Mouse (Mus musculus) G1E (cell line): Measurements from ENCODE around the gene Gcgr. TPM values are rescaled to one million over a fixed set of nuclear protein-coding genes. Genes with fewer than 3 reads are reported as not detected.
A peak's percentile ranks its signal among the peaks of the same experiment; 100 is the strongest.

Source experiments
- ATAC-seq: 2 replicates; pipeline ENCODE4 v1.8.0; 2016; ENCODE audit warnings: mild to moderate bottlenecking; ENCODE audit not compliant: insufficient number of reproducible peaks, poor library complexity, low FRiP score, severe bottlenecking; ENCODE audit errors: extremely low read depth
- DNase-seq: peaks from one replicate; pipeline ENCODE4 v3.0.0; 2012; ENCODE audit warnings: low spot score
- H3K27me3 ChIP-seq: 2 replicates; pipeline ENCODE4 v1.6.1; 2012; ENCODE audit warnings: mild to moderate bottlenecking, low read length, inconsistent platforms; ENCODE audit not compliant: insufficient read depth
- H3K36me3 ChIP-seq: replicated peaks from 2 replicates; pipeline ENCODE3; 2012; ENCODE audit warnings: mild to moderate bottlenecking, inconsistent platforms
- H3K4me1 ChIP-seq: 2 replicates; pipeline ENCODE4 v1.6.1; 2012; ENCODE audit warnings: low read depth, low read length, inconsistent platforms, mixed read lengths; ENCODE audit not compliant: insufficient read depth
- H3K4me3 ChIP-seq: 2 replicates; pipeline ENCODE4 v1.5.1; 2012; ENCODE audit warnings: low read depth, mild to moderate bottlenecking, inconsistent platforms, low read length, moderate library complexity, mixed read lengths
- H3K9me3 ChIP-seq: replicated peaks from 2 replicates; pipeline ENCODE4 v1.6.1; 2012; ENCODE audit warnings: inconsistent platforms
- CTCF ChIP-seq: IDR thresholded peaks from 2 replicates; pipeline ENCODE4 v1.5.1; 2012; ENCODE audit warnings: low read depth, low read length, inconsistent platforms, mixed read lengths
- GATA1 ChIP-seq: IDR thresholded peaks from 2 replicates; pipeline ENCODE4 v1.6.1; 2012; ENCODE audit warnings: borderline replicate concordance, low read length, inconsistent platforms, mixed read lengths
- GATA2 ChIP-seq: IDR thresholded peaks from 2 replicates; pipeline ENCODE4 v1.6.1; 2012; ENCODE audit warnings: low read depth, low read length, inconsistent platforms, borderline replicate concordance
- POLR2AphosphoS5 ChIP-seq: IDR thresholded peaks from 2 replicates; pipeline ENCODE4 v1.6.1; 2012; ENCODE audit warnings: low read depth, low read length, inconsistent platforms; ENCODE audit not compliant: insufficient replicate concordance
- TAL1 ChIP-seq: conservative IDR thresholded peaks from 2 replicates; pipeline ENCODE4 v1.6.1; 2012; ENCODE audit warnings: low read depth, low read length, inconsistent platforms, mixed read lengths
- polyA plus RNA-seq: library from polyadenylated mRNA; stranded (reverse); fragments of >175 nt; gene quantifications from 2 replicates; pipeline ENCODE4 v1.2.3, GENCODE M21; 2012
- total RNA-seq, 2 experiments: library from RNA; stranded (forward) in 1 of 2; stranded (reverse) in 1 of 2; fragments of 200-1000 nt in 1 of 2; fragments of >200 nt in 1 of 2; fragmentation: Nextera tagmentation in 1 of 2; gene quantifications; 2 replicates each; pipeline ENCODE4 v1.2.3; 2014 to 2017

The Gcgr gene
- total RNA-seq (2014; fragmentation: Nextera tagmentation) (not detected in 2 replicates), total RNA-seq (2017) (not detected in 2 replicates), polyA plus RNA-seq (not detected in 2 replicates)

DNA sequence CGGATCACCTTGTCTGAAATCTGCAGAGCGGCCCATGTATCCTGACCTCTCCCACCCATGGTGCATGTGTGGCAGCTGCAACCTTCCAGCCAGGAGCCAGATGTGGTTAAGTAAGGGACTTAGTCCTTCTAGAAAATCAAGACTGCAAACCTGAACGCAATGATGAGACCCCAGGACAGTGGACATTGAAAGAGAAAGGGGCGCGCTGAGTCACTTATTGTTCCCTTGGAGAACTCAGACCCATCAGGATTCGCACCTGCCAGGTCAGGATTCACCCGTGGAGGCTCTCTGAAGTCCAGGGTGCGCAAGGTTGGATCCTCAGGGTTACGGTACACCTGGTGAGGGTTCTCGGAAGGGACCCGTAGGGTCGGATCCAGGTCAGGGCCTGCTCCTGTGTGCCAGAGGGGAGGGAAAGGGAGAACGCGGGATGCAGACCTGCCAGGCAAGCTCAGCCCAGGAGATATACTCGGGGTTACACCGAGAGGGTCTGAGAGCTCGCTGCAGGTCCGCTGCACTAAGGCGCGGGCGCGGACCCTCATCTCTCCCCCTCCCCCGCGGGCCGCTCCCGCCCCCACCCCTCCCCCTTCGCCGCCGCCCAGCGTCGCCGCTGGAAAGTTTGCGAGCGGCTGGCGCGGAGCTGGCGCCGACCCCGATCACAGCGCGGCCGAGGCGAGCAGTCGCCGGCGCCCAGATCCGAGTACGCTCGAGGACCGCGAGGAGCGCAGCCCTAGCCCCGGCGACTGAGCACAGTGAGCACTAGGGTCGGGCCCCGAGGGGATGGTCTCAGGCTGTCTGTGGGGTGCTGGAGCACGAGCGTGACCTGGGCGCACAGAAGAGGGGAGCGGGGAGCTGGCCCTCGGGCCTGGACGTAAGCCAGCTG, at the start of gene Gcgr:
Gene Gcgr (plus strand): TSS at position 615 of the 880 bp plus-strand sequence.
- ATAC-seq (no peak), DNase-seq (no peak)
- Histone ChIP-seq H3K36me3 (no peaks in the 10 kb centered on the region), H3K4me3 (no peak within 1 kb of the TSS), H3K27me3 (peaks cover 69% of the 10 kb centered on the region), H3K4me1 (peaks cover 30% of the 10 kb centered on the region), H3K9me3 (peaks cover 14% of the 10 kb centered on the region)
- TF ChIP-seq CTCF (no peak), POLR2AphosphoS5 (no peak), TAL1 (no peak)

DNA sequence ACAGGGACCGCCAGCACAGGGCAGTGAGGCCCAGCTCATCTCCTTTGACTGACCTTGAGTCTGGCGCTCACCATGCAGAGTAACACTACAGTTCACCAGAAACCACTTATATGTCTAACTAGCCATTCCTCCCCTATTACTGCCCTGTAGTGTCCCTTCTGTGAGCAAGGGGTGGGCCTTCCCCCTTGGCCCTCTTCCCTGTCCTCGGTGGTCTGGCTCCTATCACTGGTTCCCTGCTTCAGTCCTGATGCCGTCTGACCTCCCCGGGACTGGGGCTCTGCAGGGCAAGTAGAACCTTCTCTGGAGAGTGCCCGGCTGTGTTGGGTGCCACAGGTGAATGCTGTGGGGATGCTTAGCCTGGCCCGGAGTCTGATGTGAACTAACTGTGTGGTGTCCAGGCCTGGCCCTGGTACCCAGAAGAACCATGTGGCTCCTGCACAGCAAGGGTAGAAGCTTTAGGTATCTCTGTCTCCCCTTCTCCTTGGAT, 47.0 kb upstream of the Gcgr start:
- H3K4me3 ChIP-seq = peak overlapping the region; percentile 97; the same call in 1 of the 2 replicates

DNA sequence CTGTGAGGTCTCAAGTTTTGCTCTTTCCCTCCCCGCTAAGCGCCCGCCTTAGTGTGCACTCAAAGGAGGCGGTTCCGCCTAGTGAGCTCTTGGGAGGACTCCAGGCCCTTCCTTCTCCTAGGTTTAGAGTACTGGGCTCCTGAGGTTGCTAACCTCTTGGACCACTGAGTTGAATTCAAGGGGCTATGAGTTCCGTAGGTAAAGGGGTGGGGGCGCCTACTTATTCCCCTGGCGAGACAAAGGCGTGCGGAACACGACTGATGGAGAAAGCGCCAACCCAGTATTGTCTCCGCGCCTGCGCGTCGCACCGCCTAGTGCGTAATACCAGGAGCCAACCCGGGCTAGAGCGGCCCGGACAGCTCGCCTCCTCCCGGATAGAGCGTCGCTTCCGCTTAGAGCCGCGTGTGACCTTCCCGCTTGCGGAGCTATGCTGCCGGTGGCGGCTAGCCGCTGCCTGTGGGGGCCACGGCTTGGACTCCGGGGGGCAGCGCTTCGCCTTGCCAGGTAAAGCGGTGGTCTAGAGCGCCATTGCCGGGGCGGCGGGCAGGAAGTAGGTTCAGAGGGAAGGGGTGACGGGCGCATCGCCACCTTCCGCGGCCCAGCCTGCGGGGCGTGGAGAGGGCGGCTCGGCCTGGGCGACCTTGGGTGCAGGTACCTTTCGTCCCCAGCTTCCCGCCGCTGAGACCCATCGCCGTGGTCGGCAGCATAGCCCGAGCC, 46.1 kb upstream of the Gcgr start, which contains the start of gene Mrpl12:
Gene Mrpl12 (plus strand): TSS at position 349 of the 717 bp plus-strand sequence.
- peak; percentile 94 for DNase-seq
- H3K4me1 ChIP-seq = peaks cover 59% of the 10 kb centered on the region
- H3K27me3 ChIP-seq = no peaks in the 10 kb centered on the region
- H3K36me3 ChIP-seq = peaks cover 85% of the 10 kb centered on the region
- H3K9me3 ChIP-seq = no peaks in the 10 kb centered on the region
- peak within 1 kb of the TSS; percentile 97 for H3K4me3 ChIP-seq
- ATAC-seq = peak; percentile 75
- no peak for TF ChIP-seq TAL1
- TF ChIP-seq GATA2 = no peak
- no peak for TF ChIP-seq GATA1
- TF ChIP-seq CTCF = no peak
- TF ChIP-seq POLR2AphosphoS5 = no peak; the same call in 1 of the 2 replicates

More for the DNA sequence above, 47.0 kb upstream of the Gcgr start:
- no peak for DNase-seq
- TF ChIP-seq POLR2AphosphoS5 (no peak), CTCF (no peak), GATA1 (no peak), TAL1 (no peak), GATA2 (no peak)
- Histone ChIP-seq H3K27me3 (no peaks in the 10 kb centered on the region), H3K9me3 (no peaks in the 10 kb centered on the region), H3K36me3 (peaks cover 85% of the 10 kb centered on the region), H3K4me1 (peaks cover 52% of the 10 kb centered on the region)
- no peak for ATAC-seq

DNA sequence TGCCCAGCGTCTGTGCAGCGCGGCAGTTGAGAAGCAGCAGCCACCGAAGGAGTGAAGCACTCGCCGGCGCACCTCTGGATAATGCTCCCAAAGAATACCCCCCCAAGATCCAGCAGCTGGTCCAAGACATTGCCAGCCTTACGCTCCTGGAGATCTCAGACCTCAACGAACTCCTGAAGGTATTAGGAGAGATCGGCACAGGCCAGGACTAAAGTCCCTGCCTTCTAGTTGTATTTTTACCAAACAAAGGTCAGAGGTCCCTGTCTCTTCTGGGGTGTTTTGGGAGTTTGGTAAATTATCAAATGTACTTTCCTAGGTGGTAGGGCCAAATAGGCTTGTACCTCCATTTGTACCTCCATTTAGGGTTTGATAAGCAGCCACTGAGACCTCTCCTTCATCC, 45.2 kb upstream of the Gcgr start:
- Histone ChIP-seq H3K4me1 (peaks cover 67% of the 10 kb centered on the region), H3K9me3 (no peaks in the 10 kb centered on the region), H3K27me3 (no peaks in the 10 kb centered on the region), H3K36me3 (peaks cover 86% of the 10 kb centered on the region), H3K4me3 (peak overlapping the region; percentile 97)
- TF ChIP-seq GATA2 = no peak
- no peak for TF ChIP-seq TAL1
- TF ChIP-seq CTCF = no peak
- TF ChIP-seq GATA1 = no peak
- TF ChIP-seq POLR2AphosphoS5 = no peak
- ATAC-seq = no peak
- no peak for DNase-seq

DNA sequence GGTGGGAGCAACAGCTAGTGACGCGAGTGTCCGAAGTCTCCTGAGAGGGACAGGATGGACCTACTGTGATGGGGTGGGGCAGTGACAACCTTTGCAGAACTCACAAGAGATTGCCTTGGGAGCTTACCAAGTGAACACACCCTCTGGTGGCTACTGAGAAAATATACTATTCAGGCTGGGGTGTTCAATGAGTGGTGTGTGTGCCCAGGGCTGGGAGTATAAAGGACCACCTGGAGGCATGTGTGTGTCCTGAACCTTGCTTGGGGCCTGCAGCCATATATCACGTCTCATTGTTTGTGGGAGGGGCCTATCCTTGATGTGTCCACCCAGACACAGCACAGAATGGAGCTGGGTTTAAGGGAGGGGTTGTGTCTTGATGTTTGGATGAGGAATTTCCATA, 42.0 kb upstream of the Gcgr start:
- ATAC-seq (no peak), DNase-seq (no peak)
- H3K9me3 ChIP-seq = no peaks in the 10 kb centered on the region
- no peaks in the 10 kb centered on the region for H3K27me3 ChIP-seq
- peaks cover 72% of the 10 kb centered on the region for H3K36me3 ChIP-seq
- TF ChIP-seq CTCF (no peak), GATA1 (no peak), GATA2 (no peak), TAL1 (no peak), POLR2AphosphoS5 (no peak)
- H3K4me3 ChIP-seq = no peak overlapping the region
- peaks cover 83% of the 10 kb centered on the region for H3K4me1 ChIP-seq
